22 mouse cellular contexts compared by ENCODE assay signal in the genomic region with DNA sequence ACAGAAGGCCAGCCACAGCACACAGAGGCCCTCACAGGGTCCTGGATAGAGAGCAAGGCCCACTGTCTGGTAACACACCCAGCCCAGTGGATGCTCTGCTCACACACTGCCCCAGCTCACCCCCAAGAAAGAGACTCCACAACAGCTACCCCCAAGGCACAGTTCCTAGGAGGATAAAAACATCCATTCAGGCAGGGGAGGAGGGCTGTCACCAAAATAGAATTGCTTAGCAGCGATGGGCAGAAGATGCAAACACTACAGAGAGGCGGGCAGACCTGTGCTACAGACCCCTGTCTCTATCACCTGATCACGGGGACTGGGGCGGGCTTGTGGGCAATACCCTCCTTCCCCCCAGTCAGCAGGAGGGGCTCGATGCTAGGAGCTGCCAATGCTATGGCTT. TPM values are rescaled to one million over a fixed set of nuclear protein-coding genes. Genes with fewer than 3 reads are reported as not detected.
DNase-seq lines count a peak whose midpoint lies in the region; ATAC-seq and TF ChIP-seq lines count a peak whose summit lies in the region.
"Had no signal": no experiment of that assay in that cellular context is flagged by ENCODE, and none has a peak within 500 bp of the region (broad histone marks: within the 10 kb centered on the region; RNA-seq: fewer than 3 reads in every experiment).

No protein-coding gene starts in this region.

- WGBS in embryonic facial prominence, embryonic 12.5 days, result 53% methylated on average over 5 of the region's 5 CpGs
- WGBS in stomach, postnatal 0 days, result 74% methylated on average over 5 of the region's 5 CpGs

- H3K27me3 ChIP-seq in embryonic facial prominence, embryonic 12.5 days, result no peaks in the 10 kb centered on the region
- no peaks in the 10 kb centered on the region for H3K27me3 ChIP-seq in stomach, postnatal 0 days (ENCODE audit: control insufficient read depth, insufficient read depth, low read length)
- H3K27me3 ChIP-seq: forebrain, embryonic 12.5 days; Patski had no signal

- H3K4me2 ChIP-seq in embryonic facial prominence, embryonic 12.5 days (replicated peaks), result no peak overlapping the region
- H3K4me2 ChIP-seq in stomach, postnatal 0 days (replicated peaks; ENCODE audit: low read depth), result no peak overlapping the region
- H3K4me2 ChIP-seq: forebrain, embryonic 12.5 days; hindbrain, embryonic 14.5 days had no signal

- H3K9me3 ChIP-seq in embryonic facial prominence, embryonic 12.5 days, result no peaks in the 10 kb centered on the region
- H3K9me3 ChIP-seq in stomach, postnatal 0 days (ENCODE audit: control insufficient read depth, low read length), result no peaks in the 10 kb centered on the region
- H3K9me3 ChIP-seq: forebrain, embryonic 12.5 days had no signal

- peak overlapping the region; percentile 80 for H3K27ac ChIP-seq in left cerebral cortex, adult 2 months
- H3K27ac ChIP-seq in embryonic facial prominence, embryonic 12.5 days, result 0 out of 2 replicates have a peak overlapping the region, but pooled peaks have one; percentile 37
- 0 out of 2 replicates have a peak overlapping the region, but pooled peaks have one; percentile 8 for H3K27ac ChIP-seq in stomach, postnatal 0 days (replicated peaks)
- H3K27ac ChIP-seq: forebrain, embryonic 12.5 days; hindbrain, embryonic 14.5 days had no signal

- DNase-seq in frontal cortex, postnatal 25 days (ENCODE audit: low spot score in 2 of 2), result no peak
- DNase-seq in left cerebral cortex, adult 2 months (ENCODE audit: extremely low spot score in 1 of 2, low spot score in 2 of 2), result peak in 1 of 2 experiments; percentile 41
- no peak for DNase-seq in left cerebral cortex, postnatal 10 days (ENCODE audit: extremely low spot score in 1 of 2, low spot score in 2 of 2)
- no peak for DNase-seq in stomach, postnatal 0 days (ENCODE audit: low spot score)
- DNase-seq in kidney, postnatal 36 days, result no peak
- DNase-seq in thymus, postnatal 0 days (ENCODE audit: low spot score), result no peak
- DNase-seq: adrenal gland, postnatal 14 days; cerebellum, adult 18-20 months; forebrain, postnatal 0 days; gastrocnemius, postnatal 36 days; heart, adult 11 months; heart, postnatal 14 days; kidney, adult 11 months had no signal

- no peak overlapping the region for H3K9ac ChIP-seq in embryonic facial prominence, embryonic 12.5 days
- H3K9ac ChIP-seq in stomach, postnatal 0 days (ENCODE audit: low read length), result no peak overlapping the region
- H3K9ac ChIP-seq: forebrain, embryonic 12.5 days; forebrain, postnatal 0 days; hindbrain, embryonic 14.5 days had no signal

- TF ChIP-seq CTCF in left cerebral cortex, adult 2 months (IDR thresholded peaks at IDR 0.05), result no peak
- no peak for TF ChIP-seq CTCF in stomach, postnatal 0 days (IDR thresholded peaks at IDR 0.05; ENCODE audit: low read depth)

- no peak for TF ChIP-seq EP300 in stomach, postnatal 0 days (optimal IDR thresholded peaks at IDR 0.05)

- H3K36me3 ChIP-seq in embryonic facial prominence, embryonic 12.5 days, result no peaks in the 10 kb centered on the region; the same call in 1 of the 2 replicates
- H3K36me3 ChIP-seq in stomach, postnatal 0 days (ENCODE audit: control insufficient read depth, insufficient read depth, low read length), result peaks cover 6% of the 10 kb centered on the region; the same call in 1 of the 2 replicates
- H3K36me3 ChIP-seq: forebrain, embryonic 12.5 days had no signal

- intact Hi-C loops in left cerebral cortex, adult 2 months (cut with DNase I), result no loop called here
- intact Hi-C loops in left cerebral cortex, postnatal 10 days (cut with DNase I), result no loop called here

- ATAC-seq in frontal cortex, adult (ENCODE audit: low TSS enrichment), result peak; percentile 63
- ATAC-seq in embryonic facial prominence, embryonic 12.5 days (ENCODE audit: insufficient number of reproducible peaks, insufficient read depth, low FRiP score, low TSS enrichment), result no peak
- no peak for ATAC-seq in stomach, postnatal 0 days (ENCODE audit: low FRiP score, low TSS enrichment)
- ATAC-seq: activated CD4-positive, CD25-positive, alpha-beta regulatory T cell, adult 4 months; forebrain, postnatal 0 days; Patski had no signal

- no peak overlapping the region for H3K4me3 ChIP-seq in left cerebral cortex, adult 2 months
- no peak overlapping the region for H3K4me3 ChIP-seq in embryonic facial prominence, embryonic 12.5 days
- H3K4me3 ChIP-seq in stomach, postnatal 0 days (ENCODE audit: low read depth, low read length), result no peak overlapping the region
- H3K4me3 ChIP-seq: forebrain, embryonic 12.5 days had no signal

- no peaks in the 10 kb centered on the region for H3K4me1 ChIP-seq in embryonic facial prominence, embryonic 12.5 days
- H3K4me1 ChIP-seq in stomach, postnatal 0 days (replicated peaks; ENCODE audit: control insufficient read depth, insufficient read depth), result no peaks in the 10 kb centered on the region
- H3K4me1 ChIP-seq: forebrain, embryonic 12.5 days had no signal

RNA-seq across cellular contexts. Expression of a gene that starts 17.2 kb away (rescaled TPM):
- total RNA-seq in left cerebral cortex, adult 2 months (2021), result 10 to 100 TPM; 13.1 to 14.1 TPM
- total RNA-seq in left cerebral cortex, postnatal 10 days (2021), result 10 to 100 TPM; 15.5 to 16.2 TPM
- polyA plus RNA-seq in embryonic facial prominence, embryonic 12.5 days (2016; fragmentation: Nextera tagmentation; extraction: Ambion mirVana), result 3.9 and 6.3 TPM in 2 replicates
- 45.3 and 59.7 TPM in 2 replicates for polyA plus RNA-seq in stomach, postnatal 0 days (2015; fragmentation: Nextera tagmentation; extraction: Ambion mirVana)
- 8.5 and 11.7 TPM in 2 replicates for polyA plus RNA-seq in thymus, postnatal 0 days (2015; fragmentation: Nextera tagmentation; extraction: Ambion mirVana)
- total RNA-seq: common myeloid progenitor, adult 5-6 weeks; hematopoietic stem cell, adult 5-6 weeks; MEL had no signal

Comparison
In these comparisons a context has a peak if more than half of its experiments do, and no peak if none do; other contexts are left out.
1. H3K27ac ChIP-seq: peak in every context shown above with its lines; median percentile 80 in left cerebral cortex, adult 2 months; 37 in embryonic facial prominence, embryonic 12.5 days; 8 in stomach, postnatal 0 days.